Mouse (Mus musculus): ENCODE data around the gene Apc2. TPM values are rescaled to one million over a fixed set of nuclear protein-coding genes. Genes with fewer than 3 reads are reported as not detected.

Apc2 gene
- total and polyA plus RNA-seq, 2 experiments: 0.09 to 0.20 TPM

GRCm38 (mm10) chr10:80298571-80299281 is 2.9 kb downstream of the Apc2 start:
- WGBS: 10% methylated on average over 26 of the region's 26 CpGs
- H3K4me1 ChIP-seq (ENCODE audit: control insufficient read depth, insufficient read depth, low read length): 0 out of 2 replicates have a peak, but pooled peaks cover 2% of the 10 kb centered on the region
- TF ChIP-seq POLR2A (IDR thresholded peaks at IDR 0.05; ENCODE audit: extremely low read depth, insufficient read depth, low read length): no peak
- TF ChIP-seq CTCF (IDR thresholded peaks at IDR 0.05; ENCODE audit: low read depth, low read length): no peak
- no peak for DNase-seq (ENCODE audit: extremely low read depth, low read depth, low spot score)
- no peak overlapping the region for H3K27ac ChIP-seq (replicated peaks; ENCODE audit: insufficient read depth, low read depth, low read length)
- H3K79me2 ChIP-seq (ENCODE audit: control insufficient read depth, insufficient read depth, low read length): no peaks in the 10 kb centered on the region
- no peak overlapping the region for H3K9ac ChIP-seq (ENCODE audit: low read depth, low read length)
- 0 out of 2 replicates have a peak, but pooled peaks cover 4% of the 10 kb centered on the region for H3K27me3 ChIP-seq (ENCODE audit: control insufficient read depth, insufficient read depth, low read length)
- H3K4me3 ChIP-seq (ENCODE audit: insufficient read depth, low read depth, low read length): no peak overlapping the region
- H3K36me3 ChIP-seq (ENCODE audit: control insufficient read depth, insufficient read depth, low read length): peaks cover 9% of the 10 kb centered on the region

- no peak overlapping the region for H3K4me3 ChIP-seq (ENCODE audit: insufficient read depth, low read depth, low read length)
- peaks cover 4% of the 10 kb centered on the region for H3K36me3 ChIP-seq (ENCODE audit: control insufficient read depth, insufficient read depth, low read length)
- H3K79me2 ChIP-seq (ENCODE audit: control insufficient read depth, insufficient read depth, low read length): no peaks in the 10 kb centered on the region
- 0 out of 2 replicates have a peak, but pooled peaks cover 2% of the 10 kb centered on the region for H3K4me1 ChIP-seq (ENCODE audit: control insufficient read depth, insufficient read depth, low read length)
- 27% methylated on average over 15 of the region's 15 CpGs for WGBS
- DNase-seq (ENCODE audit: extremely low read depth, low read depth, low spot score): no peak
- no peak overlapping the region for H3K9ac ChIP-seq (ENCODE audit: low read depth, low read length)
- TF ChIP-seq POLR2A (IDR thresholded peaks at IDR 0.05; ENCODE audit: extremely low read depth, insufficient read depth, low read length) (no peak), CTCF (IDR thresholded peaks at IDR 0.05; ENCODE audit: low read depth, low read length) (no peak)
- 0 out of 2 replicates have a peak, but pooled peaks cover 4% of the 10 kb centered on the region for H3K27me3 ChIP-seq (ENCODE audit: control insufficient read depth, insufficient read depth, low read length)
- H3K27ac ChIP-seq (replicated peaks; ENCODE audit: insufficient read depth, low read depth, low read length): no peak overlapping the region
These were observed 3.5 kb downstream of the Apc2 start for GRCm38 (mm10) chr10:80299301-80299700.

GRCm38 (mm10) chr10:80299824-80300223 is 4.0 kb downstream of the Apc2 start:
- Histone ChIP-seq H3K79me2 (ENCODE audit: control insufficient read depth, insufficient read depth, low read length) (no peaks in the 10 kb centered on the region), H3K27me3 (ENCODE audit: control insufficient read depth, insufficient read depth, low read length) (0 out of 2 replicates have a peak, but pooled peaks cover 4% of the 10 kb centered on the region), H3K4me3 (ENCODE audit: insufficient read depth, low read depth, low read length) (no peak overlapping the region), H3K36me3 (ENCODE audit: control insufficient read depth, insufficient read depth, low read length) (no peaks in the 10 kb centered on the region), H3K9ac (ENCODE audit: low read depth, low read length) (no peak overlapping the region), H3K27ac (replicated peaks; ENCODE audit: insufficient read depth, low read depth, low read length) (no peak overlapping the region), H3K4me1 (ENCODE audit: control insufficient read depth, insufficient read depth, low read length) (0 out of 2 replicates have a peak, but pooled peaks cover 2% of the 10 kb centered on the region)
- DNase-seq (ENCODE audit: extremely low read depth, low read depth, low spot score): no peak
- TF ChIP-seq POLR2A (IDR thresholded peaks at IDR 0.05; ENCODE audit: extremely low read depth, insufficient read depth, low read length): no peak
- TF ChIP-seq CTCF (IDR thresholded peaks at IDR 0.05; ENCODE audit: low read depth, low read length): no peak
- WGBS: 59% methylated on average over 10 of the region's 10 CpGs

DNA sequence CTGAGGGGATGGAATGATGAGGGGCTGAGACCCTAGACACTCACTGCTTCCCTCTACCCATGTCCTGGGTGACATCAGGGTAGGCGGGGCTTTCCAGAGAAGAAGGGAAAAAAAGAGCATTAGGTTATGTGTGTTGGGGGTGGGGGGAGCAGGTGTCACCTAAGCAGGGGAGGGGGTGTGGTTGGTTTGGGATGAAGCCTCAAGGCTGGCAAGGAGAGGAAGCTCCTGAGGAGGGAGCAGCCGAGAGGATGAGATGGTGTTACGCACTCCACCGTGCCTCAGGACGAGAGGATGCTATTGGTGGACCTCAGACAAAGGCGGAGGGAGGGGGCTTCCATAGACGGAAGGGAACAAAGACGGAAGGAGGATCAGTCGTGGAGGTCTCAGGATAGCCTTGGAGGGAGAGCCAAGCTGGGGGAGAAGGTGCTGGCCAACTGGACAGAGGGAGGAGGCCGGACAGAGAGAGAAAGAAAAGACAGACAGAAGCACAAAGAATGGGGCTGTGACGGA is 5.0 kb downstream of the Apc2 start:
- no peak overlapping the region for H3K4me3 ChIP-seq (ENCODE audit: insufficient read depth, low read depth, low read length)
- H3K27me3 ChIP-seq (ENCODE audit: control insufficient read depth, insufficient read depth, low read length): 0 out of 2 replicates have a peak, but pooled peaks cover 4% of the 10 kb centered on the region
- 53% methylated on average over 11 of the region's 11 CpGs for WGBS
- H3K79me2 ChIP-seq (ENCODE audit: control insufficient read depth, insufficient read depth, low read length): no peaks in the 10 kb centered on the region
- no peak for TF ChIP-seq POLR2A (IDR thresholded peaks at IDR 0.05; ENCODE audit: extremely low read depth, insufficient read depth, low read length)
- TF ChIP-seq CTCF (IDR thresholded peaks at IDR 0.05; ENCODE audit: low read depth, low read length): no peak
- 0 out of 2 replicates have a peak, but pooled peaks cover 2% of the 10 kb centered on the region for H3K4me1 ChIP-seq (ENCODE audit: control insufficient read depth, insufficient read depth, low read length)
- no peak overlapping the region for H3K9ac ChIP-seq (ENCODE audit: low read depth, low read length)
- no peak overlapping the region for H3K27ac ChIP-seq (replicated peaks; ENCODE audit: insufficient read depth, low read depth, low read length)
- H3K36me3 ChIP-seq (ENCODE audit: control insufficient read depth, insufficient read depth, low read length): no peaks in the 10 kb centered on the region
- no peak for DNase-seq (ENCODE audit: extremely low read depth, low read depth, low spot score)

GRCm38 (mm10) chr10:80301256-80302081 is 5.7 kb downstream of the Apc2 start:
- no peak for DNase-seq (ENCODE audit: extremely low read depth, low read depth, low spot score)
- Histone ChIP-seq H3K27me3 (ENCODE audit: control insufficient read depth, insufficient read depth, low read length) (0 out of 2 replicates have a peak, but pooled peaks cover 4% of the 10 kb centered on the region), H3K9ac (ENCODE audit: low read depth, low read length) (no peak overlapping the region), H3K79me2 (ENCODE audit: control insufficient read depth, insufficient read depth, low read length) (no peaks in the 10 kb centered on the region), H3K4me1 (ENCODE audit: control insufficient read depth, insufficient read depth, low read length) (0 out of 2 replicates have a peak, but pooled peaks cover 2% of the 10 kb centered on the region), H3K36me3 (ENCODE audit: control insufficient read depth, insufficient read depth, low read length) (no peaks in the 10 kb centered on the region), H3K27ac (replicated peaks; ENCODE audit: insufficient read depth, low read depth, low read length) (no peak overlapping the region), H3K4me3 (ENCODE audit: insufficient read depth, low read depth, low read length) (no peak overlapping the region)
- TF ChIP-seq CTCF (IDR thresholded peaks at IDR 0.05; ENCODE audit: low read depth, low read length) (no peak), POLR2A (IDR thresholded peaks at IDR 0.05; ENCODE audit: extremely low read depth, insufficient read depth, low read length) (no peak)
- 80% methylated on average over 10 of the region's 10 CpGs for WGBS
